Mouse (Mus musculus): Measurements from ENCODE around the gene Ciao2b.

Ciao2b gene

GRCm38 (mm10) chr8:104630574-104630973 lies 11.2 kb downstream of the Ciao2b start:
- Histone ChIP-seq H3K36me3 (ENCODE audit: control insufficient read depth, insufficient read depth, low read length, poor library complexity, severe bottlenecking) (no peaks in the 10 kb centered on the region; the same call in 1 of the 2 replicates), H3K27me3 (ENCODE audit: control insufficient read depth, insufficient read depth, low read length, poor library complexity, severe bottlenecking) (no peaks in the 10 kb centered on the region)
- DNase-seq (ENCODE audit: low read depth, low spot score) = peak; percentile 43

GRCm38 (mm10) chr8:104630111-104630479 lies 11.7 kb downstream of the Ciao2b start:
- no peak for DNase-seq (ENCODE audit: low read depth, low spot score)
- H3K27me3 ChIP-seq (ENCODE audit: control insufficient read depth, insufficient read depth, low read length, poor library complexity, severe bottlenecking) = no peaks in the 10 kb centered on the region
- no peaks in the 10 kb centered on the region; the same call in 1 of the 2 replicates for H3K36me3 ChIP-seq (ENCODE audit: control insufficient read depth, insufficient read depth, low read length, poor library complexity, severe bottlenecking)

- Histone ChIP-seq H3K27me3 (ENCODE audit: control insufficient read depth, insufficient read depth, low read length, poor library complexity, severe bottlenecking) (no peaks in the 10 kb centered on the region), H3K36me3 (ENCODE audit: control insufficient read depth, insufficient read depth, low read length, poor library complexity, severe bottlenecking) (no peaks in the 10 kb centered on the region)
- DNase-seq (ENCODE audit: low read depth, low spot score) = no peak
These were observed 12.3 kb downstream of the Ciao2b start for GRCm38 (mm10) chr8:104629306-104630110.

GRCm38 (mm10) chr8:104628402-104628801 lies 13.4 kb downstream of the Ciao2b start:
- DNase-seq (ENCODE audit: low read depth, low spot score) = no peak
- H3K36me3 ChIP-seq (ENCODE audit: control insufficient read depth, insufficient read depth, low read length, poor library complexity, severe bottlenecking) = no peaks in the 10 kb centered on the region
- no peaks in the 10 kb centered on the region for H3K27me3 ChIP-seq (ENCODE audit: control insufficient read depth, insufficient read depth, low read length, poor library complexity, severe bottlenecking)

GRCm38 (mm10) chr8:104627065-104627740 lies 14.6 kb downstream of the Ciao2b start:
- Histone ChIP-seq H3K27me3 (ENCODE audit: control insufficient read depth, insufficient read depth, low read length, poor library complexity, severe bottlenecking) (no peaks in the 10 kb centered on the region), H3K36me3 (ENCODE audit: control insufficient read depth, insufficient read depth, low read length, poor library complexity, severe bottlenecking) (no peaks in the 10 kb centered on the region)
- DNase-seq (ENCODE audit: low read depth, low spot score) = no peak

- H3K36me3 ChIP-seq (ENCODE audit: control insufficient read depth, insufficient read depth, low read length, poor library complexity, severe bottlenecking) = no peaks in the 10 kb centered on the region
These were observed 17.6 kb downstream of the Ciao2b start, which contains the start of gene Cdh16 for GRCm38 (mm10) chr8:104624161-104624560. Cdh16 (minus strand) TSS chr8:104624396.

GRCm38 (mm10) chr8:104620765-104621164 lies 21.0 kb downstream of the Ciao2b start:
- H3K36me3 ChIP-seq (ENCODE audit: control insufficient read depth, insufficient read depth, low read length, poor library complexity, severe bottlenecking) = no peaks in the 10 kb centered on the region
- no peaks in the 10 kb centered on the region for H3K27me3 ChIP-seq (ENCODE audit: control insufficient read depth, insufficient read depth, low read length, poor library complexity, severe bottlenecking)
- no peak for DNase-seq (ENCODE audit: low read depth, low spot score)

More at GRCm38 (mm10) chr8:104624161-104624560, 17.6 kb downstream of the Ciao2b start, which contains the start of gene Cdh16:
- H3K27me3 ChIP-seq (ENCODE audit: control insufficient read depth, insufficient read depth, low read length, poor library complexity, severe bottlenecking) = no peaks in the 10 kb centered on the region
- DNase-seq (ENCODE audit: low read depth, low spot score) = no peak

- no peak for DNase-seq (ENCODE audit: low read depth, low spot score)
- Histone ChIP-seq H3K27me3 (ENCODE audit: control insufficient read depth, insufficient read depth, low read length, poor library complexity, severe bottlenecking) (no peaks in the 10 kb centered on the region), H3K36me3 (ENCODE audit: control insufficient read depth, insufficient read depth, low read length, poor library complexity, severe bottlenecking) (no peaks in the 10 kb centered on the region)
These were observed 28.6 kb downstream of the Ciao2b start for GRCm38 (mm10) chr8:104613119-104613518.

GRCm38 (mm10) chr8:104611613-104612012 lies 30.2 kb downstream of the Ciao2b start:
- Histone ChIP-seq H3K36me3 (ENCODE audit: control insufficient read depth, insufficient read depth, low read length, poor library complexity, severe bottlenecking) (no peaks in the 10 kb centered on the region), H3K27me3 (ENCODE audit: control insufficient read depth, insufficient read depth, low read length, poor library complexity, severe bottlenecking) (no peaks in the 10 kb centered on the region)
- no peak for DNase-seq (ENCODE audit: low read depth, low spot score)

- no peaks in the 10 kb centered on the region for H3K27me3 ChIP-seq (ENCODE audit: control insufficient read depth, insufficient read depth, low read length, poor library complexity, severe bottlenecking)
- no peaks in the 10 kb centered on the region for H3K36me3 ChIP-seq (ENCODE audit: control insufficient read depth, insufficient read depth, low read length, poor library complexity, severe bottlenecking)
- no peak for DNase-seq (ENCODE audit: low read depth, low spot score)
These were observed 31.5 kb downstream of the Ciao2b start for GRCm38 (mm10) chr8:104610185-104610766.

- Histone ChIP-seq H3K27me3 (ENCODE audit: control insufficient read depth, insufficient read depth, low read length, poor library complexity, severe bottlenecking) (no peaks in the 10 kb centered on the region), H3K36me3 (ENCODE audit: control insufficient read depth, insufficient read depth, low read length, poor library complexity, severe bottlenecking) (no peaks in the 10 kb centered on the region)
- DNase-seq (ENCODE audit: low read depth, low spot score) = no peak
These were observed 32.5 kb downstream of the Ciao2b start for GRCm38 (mm10) chr8:104609222-104609621.

GRCm38 (mm10) chr8:104607944-104608343 lies 33.8 kb downstream of the Ciao2b start:
- Histone ChIP-seq H3K27me3 (ENCODE audit: control insufficient read depth, insufficient read depth, low read length, poor library complexity, severe bottlenecking) (no peaks in the 10 kb centered on the region), H3K36me3 (ENCODE audit: control insufficient read depth, insufficient read depth, low read length, poor library complexity, severe bottlenecking) (no peaks in the 10 kb centered on the region)
- no peak for DNase-seq (ENCODE audit: low read depth, low spot score)

GRCm38 (mm10) chr8:104606329-104606728 lies 35.4 kb downstream of the Ciao2b start:
- no peak for DNase-seq (ENCODE audit: low read depth, low spot score)
- H3K27me3 ChIP-seq (ENCODE audit: control insufficient read depth, insufficient read depth, low read length, poor library complexity, severe bottlenecking) = no peaks in the 10 kb centered on the region
- H3K36me3 ChIP-seq (ENCODE audit: control insufficient read depth, insufficient read depth, low read length, poor library complexity, severe bottlenecking) = no peaks in the 10 kb centered on the region

GRCm38 (mm10) chr8:104603245-104603593 lies 38.5 kb downstream of the Ciao2b start:
- H3K27me3 ChIP-seq (ENCODE audit: control insufficient read depth, insufficient read depth, low read length, poor library complexity, severe bottlenecking) = no peaks in the 10 kb centered on the region
- H3K36me3 ChIP-seq (ENCODE audit: control insufficient read depth, insufficient read depth, low read length, poor library complexity, severe bottlenecking) = no peaks in the 10 kb centered on the region
- no peak for DNase-seq (ENCODE audit: low read depth, low spot score)

All from splenic B cell, adult 2 months (primary cell).